Mouse (Mus musculus) megakaryocyte, embryonic 14.5 days (primary cell): ENCODE measurements around the gene Prr5l. TPM values are rescaled to one million over a fixed set of nuclear protein-coding genes. Genes with fewer than 3 reads are reported as not detected.

ENCODE experiments used
- H3K27me3 ChIP-seq: replicated peaks from 2 replicates; pipeline ENCODE3; 2012; ENCODE audit warnings: inconsistent platforms
- H3K36me3 ChIP-seq: replicated peaks from 2 replicates; pipeline ENCODE3; 2012; ENCODE audit warnings: low read length, inconsistent platforms, mixed read lengths
- H3K4me1 ChIP-seq: 2 replicates; pipeline ENCODE4 v1.6.1; 2012; ENCODE audit warnings: inconsistent platforms
- H3K4me3 ChIP-seq: replicated peaks from 2 replicates; pipeline ENCODE3; 2012; ENCODE audit warnings: moderate library complexity, mild to moderate bottlenecking, inconsistent platforms
- H3K9me3 ChIP-seq: 2 replicates; pipeline ENCODE4 v1.6.1; 2012; ENCODE audit warnings: inconsistent platforms
- FLI1 ChIP-seq: IDR thresholded peaks from 2 replicates; pipeline ENCODE4 v1.6.1; 2012; ENCODE audit warnings: low read length, inconsistent platforms, mixed read lengths
- GATA1 ChIP-seq: IDR thresholded peaks from 3 replicates; pipeline ENCODE4 v1.6.1; 2012; ENCODE audit warnings: mixed read lengths, low read length, inconsistent platforms, borderline replicate concordance
- polyA plus RNA-seq: library from polyadenylated mRNA; stranded (reverse); fragments of >175 nt; gene quantifications from 2 replicates; pipeline ENCODE4 v1.2.3, GENCODE M21; 2012; ENCODE audit warnings: low replicate concordance; ENCODE audit not compliant: insufficient read depth

Prr5l gene
- polyA plus RNA-seq, 1 experiment: 44.1 TPM

GRCm38 (mm10) chr2:101885768-101886438, 3.1 kb upstream of the Prr5l start, which contains the start of gene Commd9:
Gene Commd9, plus strand, starts transcription at chr2:101886247.
- peaks cover 15% of the 10 kb centered on the region for H3K36me3 ChIP-seq
- H3K4me1 ChIP-seq: peaks cover 72% of the 10 kb centered on the region
- peak within 1 kb of the TSS; percentile 97 for H3K4me3 ChIP-seq
- no peaks in the 10 kb centered on the region for H3K27me3 ChIP-seq
- H3K9me3 ChIP-seq: no peaks in the 10 kb centered on the region
- TF ChIP-seq FLI1 (no peak), GATA1 (no peak; the same call in 2 of the 3 replicates)

GRCm38 (mm10) chr2:101884286-101884685, 1.5 kb upstream of the Prr5l start:
- H3K36me3 ChIP-seq: peaks cover 7% of the 10 kb centered on the region
- peaks cover 70% of the 10 kb centered on the region for H3K4me1 ChIP-seq
- H3K9me3 ChIP-seq: no peaks in the 10 kb centered on the region
- H3K4me3 ChIP-seq: peak overlapping the region; percentile 34
- TF ChIP-seq GATA1: no peak
- no peak for TF ChIP-seq FLI1
- peaks cover 2% of the 10 kb centered on the region for H3K27me3 ChIP-seq

- Histone ChIP-seq H3K4me3 (no peak overlapping the region), H3K36me3 (no peaks in the 10 kb centered on the region), H3K9me3 (no peaks in the 10 kb centered on the region), H3K27me3 (peaks cover 10% of the 10 kb centered on the region), H3K4me1 (peaks cover 68% of the 10 kb centered on the region)
- TF ChIP-seq GATA1 (no peak), FLI1 (no peak)
Observed at GRCm38 (mm10) chr2:101881471-101882162, 1.2 kb downstream of the Prr5l start.

- no peak for TF ChIP-seq FLI1
- no peak for TF ChIP-seq GATA1
- Histone ChIP-seq H3K4me1 (peaks cover 36% of the 10 kb centered on the region), H3K27me3 (peaks cover 40% of the 10 kb centered on the region), H3K36me3 (no peaks in the 10 kb centered on the region), H3K4me3 (peak overlapping the region; percentile 86), H3K9me3 (no peaks in the 10 kb centered on the region)
Observed at GRCm38 (mm10) chr2:101871179-101871578, 11.6 kb downstream of the Prr5l start.

GRCm38 (mm10) chr2:101868683-101869082, 14.1 kb downstream of the Prr5l start:
- Histone ChIP-seq H3K9me3 (no peaks in the 10 kb centered on the region), H3K27me3 (peaks cover 31% of the 10 kb centered on the region)
- no peak for TF ChIP-seq GATA1
- TF ChIP-seq FLI1: no peak

GRCm38 (mm10) chr2:101862219-101863123, 20.4 kb downstream of the Prr5l start:
- no peaks in the 10 kb centered on the region for H3K9me3 ChIP-seq
- no peaks in the 10 kb centered on the region for H3K36me3 ChIP-seq
- H3K4me3 ChIP-seq: no peak overlapping the region
- TF ChIP-seq FLI1 (no peak), GATA1 (no peak)
- H3K4me1 ChIP-seq: peaks cover 26% of the 10 kb centered on the region
- H3K27me3 ChIP-seq: peaks cover 25% of the 10 kb centered on the region

More at GRCm38 (mm10) chr2:101868683-101869082, 14.1 kb downstream of the Prr5l start:
- Histone ChIP-seq H3K4me3 (peak overlapping the region; percentile 31), H3K36me3 (no peaks in the 10 kb centered on the region), H3K4me1 (peaks cover 28% of the 10 kb centered on the region)

GRCm38 (mm10) chr2:101860920-101861485, 21.8 kb downstream of the Prr5l start:
- Histone ChIP-seq H3K27me3 (peaks cover 25% of the 10 kb centered on the region), H3K36me3 (no peaks in the 10 kb centered on the region), H3K9me3 (no peaks in the 10 kb centered on the region), H3K4me3 (no peak overlapping the region), H3K4me1 (peaks cover 26% of the 10 kb centered on the region)
- TF ChIP-seq FLI1 (no peak), GATA1 (no peak)

- no peak overlapping the region for H3K4me3 ChIP-seq
- peaks cover 13% of the 10 kb centered on the region for H3K4me1 ChIP-seq
- TF ChIP-seq GATA1 (no peak), FLI1 (no peak)
- H3K9me3 ChIP-seq: no peaks in the 10 kb centered on the region
- H3K36me3 ChIP-seq: no peaks in the 10 kb centered on the region
- H3K27me3 ChIP-seq: peaks cover 25% of the 10 kb centered on the region
Observed at GRCm38 (mm10) chr2:101856174-101856573, 26.7 kb downstream of the Prr5l start.

GRCm38 (mm10) chr2:101854792-101855191, 28.0 kb downstream of the Prr5l start:
- peaks cover 10% of the 10 kb centered on the region for H3K9me3 ChIP-seq
- peaks cover 28% of the 10 kb centered on the region for H3K27me3 ChIP-seq
- peaks cover 13% of the 10 kb centered on the region for H3K4me1 ChIP-seq
- no peaks in the 10 kb centered on the region for H3K36me3 ChIP-seq
- TF ChIP-seq FLI1: no peak
- no peak for TF ChIP-seq GATA1
- no peak overlapping the region for H3K4me3 ChIP-seq

GRCm38 (mm10) chr2:101842756-101843155, 40.1 kb downstream of the Prr5l start:
- TF ChIP-seq GATA1 (no peak), FLI1 (no peak)
- Histone ChIP-seq H3K27me3 (peaks cover 7% of the 10 kb centered on the region), H3K9me3 (no peaks in the 10 kb centered on the region), H3K4me3 (no peak overlapping the region), H3K36me3 (no peaks in the 10 kb centered on the region), H3K4me1 (peaks cover 13% of the 10 kb centered on the region)
